Mouse (Mus musculus): ENCODE results near the gene Tmem59. TPM values are rescaled to one million over a fixed set of nuclear protein-coding genes. Genes with fewer than 3 reads are reported as not detected.

Gene Tmem59
- 183 and 194 TPM in 2 replicates for polyA plus RNA-seq (2012; rRNA removed)

DNA sequence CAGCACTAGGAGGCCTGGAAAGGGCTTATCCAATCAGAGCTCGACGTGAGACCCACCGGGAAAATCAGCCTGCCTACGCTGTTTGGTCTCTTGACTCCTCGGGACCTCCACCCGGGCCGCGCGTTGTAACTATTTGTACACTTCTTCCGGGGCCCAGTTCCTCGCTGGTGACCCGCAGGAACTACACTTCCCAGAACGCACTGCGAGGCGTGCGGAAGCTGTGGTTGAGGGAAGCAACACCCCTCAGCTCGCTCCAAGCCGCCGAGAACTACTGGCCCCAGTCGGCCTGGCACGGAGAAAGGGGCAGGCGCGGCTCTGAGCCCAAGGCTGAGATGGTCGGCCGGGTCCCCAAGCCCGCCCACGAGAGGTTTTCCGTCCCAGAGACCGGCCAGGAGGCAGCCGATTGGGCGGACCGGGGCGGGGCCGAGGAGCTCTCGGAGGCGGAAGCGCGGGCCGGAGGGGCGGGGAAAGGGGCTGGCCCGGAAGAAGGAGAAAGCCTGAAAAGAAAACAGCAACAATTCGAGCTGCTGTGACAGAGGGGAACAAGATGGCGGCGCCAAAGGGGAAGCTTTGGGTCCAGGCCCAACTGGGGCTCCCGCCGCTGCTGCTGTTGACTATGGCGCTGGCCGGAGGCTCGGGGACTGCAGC is at the start of gene Tmem59:
Gene Tmem59, plus strand, starts transcription at position 218 of the 648 bp plus-strand sequence.
- TF ChIP-seq CTCF (IDR thresholded peaks at IDR 0.05; ENCODE audit: borderline replicate concordance, extremely low read depth, insufficient read depth, insufficient read length) (no peak), POLR2A (IDR thresholded peaks at IDR 0.05; ENCODE audit: borderline replicate concordance, extremely low read depth, insufficient read depth, insufficient read length, poor library complexity, severe bottlenecking) (peak; percentile 35; the same call in 1 of the 2 replicates)
- DNase-seq (ENCODE audit: low read depth): peak; percentile 98

DNA sequence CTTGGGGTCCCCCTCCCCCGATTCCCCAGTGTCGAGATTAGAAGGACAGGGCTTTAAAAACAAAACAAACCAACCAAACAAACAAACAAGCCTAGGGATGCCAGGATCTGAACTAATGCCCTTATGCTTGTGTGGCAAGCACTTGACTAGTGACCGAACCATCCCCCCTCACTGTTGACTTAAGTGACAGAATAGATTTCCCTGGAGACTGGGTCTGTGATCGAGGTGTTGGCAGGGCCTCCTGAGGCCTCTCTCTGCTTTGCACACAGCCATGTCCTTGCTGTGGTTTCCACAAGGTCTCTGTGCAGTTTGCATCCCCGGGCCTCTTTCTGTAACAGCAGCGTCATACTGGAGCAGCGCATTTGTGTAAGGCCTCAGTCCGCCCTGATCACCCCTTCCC is 48.8 kb upstream of the Tmem59 start:
- DNase-seq (ENCODE audit: low read depth): no peak

DNA sequence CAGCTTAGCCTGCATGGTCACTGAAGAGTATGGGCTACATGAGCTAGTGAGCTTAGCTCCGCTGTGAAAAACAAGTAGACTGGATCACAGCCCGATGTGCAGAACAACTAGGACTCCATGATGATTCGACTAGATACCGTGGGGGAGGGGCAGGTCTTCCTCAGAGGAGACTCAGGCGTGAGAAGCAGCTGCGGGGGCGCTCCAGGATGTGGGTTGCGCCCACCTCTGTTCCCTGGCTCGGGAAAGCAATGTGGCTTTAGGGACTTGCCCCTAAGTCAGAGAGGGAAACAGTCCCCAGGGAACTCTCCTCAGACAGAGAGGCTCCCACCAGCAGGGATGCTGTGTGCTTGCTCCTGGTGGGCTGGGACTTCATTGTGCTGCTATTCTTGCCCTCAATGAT is 47.7 kb upstream of the Tmem59 start:
- no peak for TF ChIP-seq POLR2A (IDR thresholded peaks at IDR 0.05; ENCODE audit: borderline replicate concordance, extremely low read depth, insufficient read depth, insufficient read length, poor library complexity, severe bottlenecking)
- no peak for TF ChIP-seq CTCF (IDR thresholded peaks at IDR 0.05; ENCODE audit: borderline replicate concordance, extremely low read depth, insufficient read depth, insufficient read length)
- no peak for DNase-seq (ENCODE audit: low read depth)

More for the DNA sequence above, 48.8 kb upstream of the Tmem59 start:
- TF ChIP-seq CTCF (IDR thresholded peaks at IDR 0.05; ENCODE audit: borderline replicate concordance, extremely low read depth, insufficient read depth, insufficient read length): no peak
- no peak for TF ChIP-seq POLR2A (IDR thresholded peaks at IDR 0.05; ENCODE audit: borderline replicate concordance, extremely low read depth, insufficient read depth, insufficient read length, poor library complexity, severe bottlenecking)

DNA sequence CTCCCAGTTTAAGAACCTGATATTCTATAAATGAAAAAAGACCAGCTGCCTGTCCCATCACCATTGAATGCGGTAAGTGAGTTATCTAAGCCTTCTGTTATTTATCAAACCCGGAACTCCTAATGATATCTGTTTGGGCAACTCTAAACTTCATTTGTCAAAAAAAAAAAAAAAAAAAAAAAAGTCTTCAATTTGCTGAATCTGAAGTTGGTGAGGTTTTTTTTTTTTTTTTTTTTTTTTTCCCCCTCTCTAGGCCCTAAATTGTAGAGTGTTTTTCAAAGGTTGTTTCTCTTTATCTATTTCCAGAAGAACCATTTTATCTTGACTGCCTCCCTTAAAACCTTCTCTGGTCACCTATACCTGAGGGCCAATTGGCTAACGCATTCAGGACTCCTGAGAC is 43.3 kb upstream of the Tmem59 start:
- TF ChIP-seq POLR2A (IDR thresholded peaks at IDR 0.05; ENCODE audit: borderline replicate concordance, extremely low read depth, insufficient read depth, insufficient read length, poor library complexity, severe bottlenecking) (no peak), CTCF (IDR thresholded peaks at IDR 0.05; ENCODE audit: borderline replicate concordance, extremely low read depth, insufficient read depth, insufficient read length) (no peak)
- DNase-seq (ENCODE audit: low read depth): no peak

DNA sequence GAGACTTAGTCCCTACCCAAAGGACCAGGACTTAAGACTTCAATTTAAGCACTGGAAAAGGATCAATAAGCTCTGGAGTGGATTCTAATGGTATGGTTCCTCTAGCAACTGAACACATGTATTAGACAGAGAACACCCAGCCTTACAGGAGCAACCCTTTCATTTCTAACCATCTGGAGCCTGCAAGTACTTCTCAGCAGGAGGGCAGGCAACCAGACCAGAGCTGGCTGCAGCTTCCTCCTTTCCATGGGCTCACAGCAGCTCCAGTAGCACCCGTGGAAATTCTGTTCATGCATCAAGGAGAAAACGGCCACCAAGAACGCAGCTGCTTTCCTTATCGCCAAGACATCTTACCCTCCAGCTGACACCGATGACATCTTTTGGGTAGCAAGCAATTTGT is 42.5 kb upstream of the Tmem59 start:
- TF ChIP-seq POLR2A (IDR thresholded peaks at IDR 0.05; ENCODE audit: borderline replicate concordance, extremely low read depth, insufficient read depth, insufficient read length, poor library complexity, severe bottlenecking) (no peak), CTCF (IDR thresholded peaks at IDR 0.05; ENCODE audit: borderline replicate concordance, extremely low read depth, insufficient read depth, insufficient read length) (no peak)
- DNase-seq (ENCODE audit: low read depth): no peak

DNA sequence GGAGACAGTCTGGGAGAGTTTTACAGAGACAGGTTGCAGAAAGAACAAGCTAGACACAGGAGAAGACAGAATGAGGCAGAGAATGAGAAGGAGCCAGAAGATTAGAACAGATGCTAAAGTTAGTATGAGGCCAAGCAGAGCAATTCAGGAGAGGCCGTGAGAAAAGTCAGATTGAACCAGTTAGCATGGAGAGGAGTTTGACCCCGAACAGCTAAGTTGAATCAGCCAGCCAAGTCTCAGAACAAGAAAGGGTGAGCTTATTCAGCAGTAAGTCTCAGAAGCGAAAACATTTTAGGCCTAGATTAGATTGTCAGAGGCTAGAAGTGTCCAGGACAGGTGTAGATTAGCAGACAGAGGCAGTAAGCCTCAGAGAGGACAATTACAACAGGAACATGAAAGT is 41.7 kb upstream of the Tmem59 start:
- DNase-seq (ENCODE audit: low read depth): no peak
- TF ChIP-seq POLR2A (IDR thresholded peaks at IDR 0.05; ENCODE audit: borderline replicate concordance, extremely low read depth, insufficient read depth, insufficient read length, poor library complexity, severe bottlenecking) (no peak), CTCF (IDR thresholded peaks at IDR 0.05; ENCODE audit: borderline replicate concordance, extremely low read depth, insufficient read depth, insufficient read length) (no peak)

DNA sequence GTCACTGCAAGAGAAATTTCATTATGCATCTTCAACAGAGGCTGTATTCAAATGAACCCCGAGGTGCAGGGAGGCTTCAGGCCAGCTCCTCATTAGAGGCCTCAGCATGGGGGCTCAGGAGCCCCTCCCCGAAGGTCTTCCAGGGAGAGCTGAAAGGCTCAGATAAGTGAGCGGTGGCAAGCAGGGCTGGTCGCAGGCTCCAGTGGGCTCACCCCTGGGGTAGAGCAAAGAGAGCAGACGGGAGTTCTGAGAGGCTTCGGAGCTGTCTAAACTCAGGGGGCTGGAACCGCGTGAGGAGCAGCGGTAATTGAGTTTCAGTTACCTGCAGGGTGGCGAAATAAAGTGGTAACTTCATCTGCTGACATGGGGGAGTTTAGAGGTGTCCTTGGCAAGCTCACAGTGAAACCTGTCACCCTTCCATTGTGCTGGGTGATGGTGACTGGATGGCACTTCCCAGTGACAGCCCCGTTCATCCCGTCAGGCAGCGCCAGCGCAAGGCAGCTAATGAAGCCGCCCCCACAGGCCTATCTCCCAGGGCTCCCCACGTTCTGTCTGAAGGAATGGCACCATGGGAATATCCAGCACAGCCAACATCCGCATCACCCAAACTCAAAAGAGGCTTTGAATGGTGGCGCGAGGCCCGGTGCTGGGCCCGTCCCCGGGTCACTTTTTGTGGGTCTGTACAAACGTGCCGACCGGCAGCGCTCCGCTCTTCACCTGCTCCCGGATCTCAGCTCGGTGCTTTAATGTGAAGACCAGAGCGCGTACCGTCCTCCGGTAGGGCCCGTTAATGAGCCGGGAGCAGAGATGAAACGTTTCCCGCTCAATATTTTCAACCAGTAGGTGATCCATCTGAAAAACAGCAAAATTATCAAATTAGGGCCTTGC is 39.0 kb upstream of the Tmem59 start:
- DNase-seq (ENCODE audit: low read depth): peak; percentile 83
- TF ChIP-seq CTCF (IDR thresholded peaks at IDR 0.05; ENCODE audit: borderline replicate concordance, extremely low read depth, insufficient read depth, insufficient read length) (no peak), POLR2A (IDR thresholded peaks at IDR 0.05; ENCODE audit: borderline replicate concordance, extremely low read depth, insufficient read depth, insufficient read length, poor library complexity, severe bottlenecking) (no peak)

DNA sequence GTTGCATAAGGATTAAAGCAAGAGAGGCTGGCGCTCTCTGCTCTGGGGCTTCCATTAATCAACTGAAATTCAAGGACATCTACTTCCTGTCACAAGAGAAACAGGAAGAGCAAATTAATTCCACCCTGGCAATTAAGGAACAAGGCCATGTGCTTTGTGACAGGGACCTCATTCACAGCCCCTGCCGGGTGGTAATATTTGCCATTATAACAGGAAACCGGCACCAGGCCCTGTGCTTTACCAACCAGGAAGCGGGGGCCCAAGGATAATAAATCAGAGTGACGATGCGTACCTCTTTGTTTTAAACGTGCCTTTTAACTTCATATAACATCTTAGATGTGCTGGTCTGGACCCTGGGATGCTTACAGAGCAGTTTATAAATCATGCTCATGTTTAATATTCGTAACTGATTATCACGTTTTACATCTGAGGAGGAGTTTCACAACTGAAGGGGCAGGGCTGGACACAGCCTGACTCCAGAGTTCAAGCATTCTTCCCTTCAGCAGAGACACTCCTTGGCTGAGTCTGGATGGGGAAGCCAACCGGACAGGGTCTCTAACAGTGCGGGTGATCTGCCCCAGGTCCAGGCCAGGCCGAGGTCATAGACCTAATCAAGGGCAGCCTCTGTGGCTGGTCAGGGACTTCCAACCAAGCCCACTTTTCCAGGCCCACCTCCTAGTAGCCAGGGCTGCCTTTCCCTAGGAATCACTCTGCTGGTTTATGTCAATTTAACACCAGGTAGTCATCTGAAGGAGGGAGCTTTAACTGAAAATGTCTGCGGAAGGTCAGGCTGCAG is 38.2 kb upstream of the Tmem59 start:
- TF ChIP-seq POLR2A (IDR thresholded peaks at IDR 0.05; ENCODE audit: borderline replicate concordance, extremely low read depth, insufficient read depth, insufficient read length, poor library complexity, severe bottlenecking): no peak
- DNase-seq (ENCODE audit: low read depth): peak; percentile 72

DNA sequence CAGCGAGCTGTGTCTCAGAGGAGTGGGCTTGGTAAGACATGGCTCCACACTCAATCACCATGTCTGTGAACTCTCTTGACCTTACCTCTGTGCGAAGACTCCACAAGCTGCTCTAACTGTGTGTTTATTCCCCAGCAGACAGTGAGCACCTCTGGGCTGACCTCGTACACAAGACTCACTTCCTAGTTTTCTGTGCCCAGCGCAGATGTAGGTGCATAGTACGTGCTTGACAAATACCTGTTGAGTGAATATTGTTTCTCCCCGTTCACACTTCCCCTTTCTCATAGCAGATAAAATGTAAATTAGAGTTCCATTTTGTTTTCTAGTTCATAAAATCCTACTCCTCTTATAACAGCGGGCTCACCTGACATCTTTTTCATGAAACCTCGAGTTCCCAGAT is 34.7 kb upstream of the Tmem59 start:
- DNase-seq (ENCODE audit: low read depth): no peak
- no peak for TF ChIP-seq POLR2A (IDR thresholded peaks at IDR 0.05; ENCODE audit: borderline replicate concordance, extremely low read depth, insufficient read depth, insufficient read length, poor library complexity, severe bottlenecking)
- no peak for TF ChIP-seq CTCF (IDR thresholded peaks at IDR 0.05; ENCODE audit: borderline replicate concordance, extremely low read depth, insufficient read depth, insufficient read length)

DNA sequence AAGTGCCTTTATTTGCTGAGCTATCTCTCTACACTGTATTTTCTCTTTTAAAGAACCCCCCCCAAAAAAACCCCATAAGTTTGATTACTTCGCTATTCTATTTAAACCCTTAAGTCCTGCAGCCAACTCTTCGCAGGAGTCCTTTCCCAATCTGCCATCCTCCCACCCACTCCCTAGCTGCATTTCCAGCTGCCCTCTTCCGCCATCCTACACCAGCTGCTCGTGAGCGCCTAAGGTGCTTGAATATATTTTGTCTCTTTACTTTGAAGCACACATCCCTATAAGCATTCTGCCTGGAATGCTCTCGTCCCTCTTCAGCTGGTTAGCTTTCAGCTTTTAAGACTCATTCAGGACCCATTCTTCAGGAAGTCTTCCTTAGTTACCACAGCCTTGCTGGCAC is 27.2 kb upstream of the Tmem59 start:
- DNase-seq (ENCODE audit: low read depth): no peak
- TF ChIP-seq POLR2A (IDR thresholded peaks at IDR 0.05; ENCODE audit: borderline replicate concordance, extremely low read depth, insufficient read depth, insufficient read length, poor library complexity, severe bottlenecking) (no peak), CTCF (IDR thresholded peaks at IDR 0.05; ENCODE audit: borderline replicate concordance, extremely low read depth, insufficient read depth, insufficient read length) (no peak)

DNA sequence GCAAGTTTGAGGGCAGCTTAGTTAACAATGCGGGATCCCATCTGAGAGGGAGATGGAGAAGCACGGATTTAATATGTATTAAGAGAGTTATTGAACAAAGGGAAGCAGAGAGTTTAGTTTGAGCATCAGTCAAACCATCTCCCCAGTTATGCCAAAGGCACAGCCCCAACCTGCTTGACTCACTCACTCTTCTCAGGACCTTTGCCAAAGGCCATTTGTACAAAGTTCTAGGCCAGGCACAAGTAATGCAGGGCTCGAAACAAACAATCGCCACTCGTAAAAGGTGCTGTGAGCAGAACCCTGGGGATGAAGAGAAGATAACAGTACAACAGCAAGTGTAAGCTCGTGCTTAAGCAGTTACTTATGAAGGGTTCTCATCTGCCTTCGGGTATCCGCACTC is 25.6 kb upstream of the Tmem59 start:
- no peak for DNase-seq (ENCODE audit: low read depth)
- TF ChIP-seq CTCF (IDR thresholded peaks at IDR 0.05; ENCODE audit: borderline replicate concordance, extremely low read depth, insufficient read depth, insufficient read length) (no peak), POLR2A (IDR thresholded peaks at IDR 0.05; ENCODE audit: borderline replicate concordance, extremely low read depth, insufficient read depth, insufficient read length, poor library complexity, severe bottlenecking) (no peak)

Data from brain, embryonic 14.5 days (tissue).